Mouse (Mus musculus) macrophage (primary cell): Measurements from ENCODE around the gene Kansl1l. TPM values are rescaled to one million over a fixed set of nuclear protein-coding genes. Genes with fewer than 3 reads are reported as not detected.
A peak's percentile ranks its signal among the peaks of the same experiment; 100 is the strongest.

Experiments used
- H3K27ac ChIP-seq: fragments of 350-480 bp; formaldehyde crosslinking; 2 replicates; pipeline ENCODE4 v1.9.0; 2021
- H3K36me3 ChIP-seq: fragments of 350-480 bp; formaldehyde crosslinking; 2 replicates; pipeline ENCODE4 v1.9.0; 2021; ENCODE audit errors: inconsistent target
- H3K4me3 ChIP-seq: fragments of 350-480 bp; formaldehyde crosslinking; 2 replicates; pipeline ENCODE4 v1.9.0; 2021; ENCODE audit errors: inconsistent target
- H3K79me2 ChIP-seq: fragments of 350-480 bp; formaldehyde crosslinking; 2 replicates; pipeline ENCODE4 v1.9.0; 2021; ENCODE audit errors: inconsistent target
- WGBS: methylation state at CpG from one replicate; pipeline ENCODE4 v1.1.7; 2026; ENCODE audit warnings: inconsistent platforms; ENCODE audit not compliant: missing documents; 5-methylcytosine and 5-hydroxymethylcytosine counted together
- polyA plus RNA-seq: library from polyadenylated mRNA; stranded (reverse); fragments of 250-400 nt; gene quantifications from 3 replicates; pipeline ENCODE4 v1.2.4, GENCODE M21; 2018; ENCODE audit warnings: inconsistent platforms
- total RNA-seq, 78 experiments: library from RNA; depleted of rRNA; stranded (reverse); fragments of 250-400 nt; gene quantifications; 1 replicate in 9 of 78; 2 replicates in 24 of 78; 3 replicates in 43 of 78; 4 replicates in 2 of 78; pipeline ENCODE4 v1.2.4; 2018; ENCODE audit warnings: inconsistent platforms in 56 of 78

The Kansl1l gene
- 100 to 1,000 TPM in 2 of 26 experiments, 10 to 100 TPM in 24; 29.7 to 121 (median 65.0) TPM for total RNA-seq (2018; cell fraction: chromatin; rRNA removed)
- total RNA-seq (2018; cell fraction: cytosol; rRNA removed), result 10 to 100 TPM in 12 of 26 experiments, 1 to 10 TPM in 14; 7.8 to 15.5 (median 9.7) TPM
- total RNA-seq (2018; cell fraction: nucleus; rRNA removed), result 10 to 100 TPM; 23.8 to 92.7 (median 44.0) TPM
- polyA plus RNA-seq, result 5.3 to 8.0 TPM (median 7.3 TPM) in 3 replicates

GRCm38 (mm10) chr1:66817453-66817839 is at the start of gene Kansl1l:
TSS of gene Kansl1l (minus strand) at chr1:66817562.
- H3K79me2 ChIP-seq, result peaks cover 34% of the 10 kb centered on the region
- H3K4me3 ChIP-seq, result peak within 1 kb of the TSS; percentile 80
- WGBS, result 3% methylated on average over 46 of the region's 56 CpGs
- H3K36me3 ChIP-seq, result no peaks in the 10 kb centered on the region
- H3K27ac ChIP-seq, result peak within 1 kb of the TSS; percentile 93

GRCm38 (mm10) chr1:66865633-66866032 is 48.3 kb upstream of the Kansl1l start:
- no peaks in the 10 kb centered on the region for H3K36me3 ChIP-seq
- no peak overlapping the region for H3K4me3 ChIP-seq
- peaks cover 21% of the 10 kb centered on the region for H3K79me2 ChIP-seq
- whole genome bisulfite sequencing, result 60% methylated on average over 3 of the region's 4 CpGs
- no peak overlapping the region for H3K27ac ChIP-seq

- H3K27ac ChIP-seq, result peak overlapping the region; percentile 25; the same call in 1 of the 2 replicates
- H3K36me3 ChIP-seq, result peaks cover 4% of the 10 kb centered on the region; the same call in 1 of the 2 replicates
- H3K4me3 ChIP-seq, result peak overlapping the region; percentile 62
- H3K79me2 ChIP-seq, result peaks cover 38% of the 10 kb centered on the region
- 4% methylated on average over 9 of the region's 9 CpGs for WGBS
Observed at GRCm38 (mm10) chr1:66863741-66864495, 46.6 kb upstream of the Kansl1l start.

GRCm38 (mm10) chr1:66862712-66863511 is 45.5 kb upstream of the Kansl1l start, which contains the start of gene Acadl:
TSS of gene Acadl (minus strand) at chr1:66863277.
- H3K4me3 ChIP-seq, result peak within 1 kb of the TSS; percentile 77
- WGBS, result under 1% methylated on average over 79 of the region's 85 CpGs
- H3K36me3 ChIP-seq, result peaks cover 13% of the 10 kb centered on the region; the same call in 1 of the 2 replicates
- peak within 1 kb of the TSS; percentile 55 for H3K27ac ChIP-seq
- peaks cover 48% of the 10 kb centered on the region for H3K79me2 ChIP-seq

- Histone ChIP-seq H3K36me3 (peaks cover 22% of the 10 kb centered on the region), H3K79me2 (peaks cover 51% of the 10 kb centered on the region), H3K27ac (peak overlapping the region; percentile 55), H3K4me3 (peak overlapping the region; percentile 77)
- 21% methylated on average over 14 of the region's 14 CpGs for WGBS
Observed at GRCm38 (mm10) chr1:66861764-66862672, 44.7 kb upstream of the Kansl1l start.

GRCm38 (mm10) chr1:66847506-66847905 is 30.1 kb upstream of the Kansl1l start:
- H3K4me3 ChIP-seq, result no peak overlapping the region
- no peaks in the 10 kb centered on the region for H3K79me2 ChIP-seq
- no peak overlapping the region for H3K27ac ChIP-seq
- 89% methylated on average over 4 of the region's 4 CpGs for WGBS
- peaks cover 82% of the 10 kb centered on the region for H3K36me3 ChIP-seq

GRCm38 (mm10) chr1:66845690-66846318 is 28.4 kb upstream of the Kansl1l start:
- Histone ChIP-seq H3K27ac (no peak overlapping the region), H3K79me2 (no peaks in the 10 kb centered on the region), H3K4me3 (no peak overlapping the region), H3K36me3 (peaks cover 75% of the 10 kb centered on the region)
- 77% methylated on average over 5 of the region's 5 CpGs for WGBS

GRCm38 (mm10) chr1:66841938-66842337 is 24.6 kb upstream of the Kansl1l start:
- H3K79me2 ChIP-seq, result no peaks in the 10 kb centered on the region
- H3K4me3 ChIP-seq, result no peak overlapping the region
- 69% methylated on average over 9 of the region's 10 CpGs for WGBS
- peaks cover 48% of the 10 kb centered on the region for H3K36me3 ChIP-seq
- no peak overlapping the region for H3K27ac ChIP-seq

- 94% methylated on average over 6 of the region's 6 CpGs for WGBS
- Histone ChIP-seq H3K27ac (no peak overlapping the region), H3K36me3 (peaks cover 47% of the 10 kb centered on the region), H3K4me3 (no peak overlapping the region), H3K79me2 (no peaks in the 10 kb centered on the region)
Observed at GRCm38 (mm10) chr1:66841510-66841909, 24.1 kb upstream of the Kansl1l start.

GRCm38 (mm10) chr1:66839755-66840438 is 22.5 kb upstream of the Kansl1l start:
- no peaks in the 10 kb centered on the region for H3K79me2 ChIP-seq
- H3K27ac ChIP-seq, result no peak overlapping the region
- no peak overlapping the region for H3K4me3 ChIP-seq
- WGBS, result 95% methylated on average over 7 of the region's 7 CpGs
- H3K36me3 ChIP-seq, result peaks cover 38% of the 10 kb centered on the region

GRCm38 (mm10) chr1:66839135-66839534 is 21.8 kb upstream of the Kansl1l start:
- no peak overlapping the region for H3K4me3 ChIP-seq
- H3K27ac ChIP-seq, result no peak overlapping the region
- peaks cover 44% of the 10 kb centered on the region for H3K36me3 ChIP-seq
- no peaks in the 10 kb centered on the region for H3K79me2 ChIP-seq
- 75% methylated on average over 1 of the region's 1 CpGs for WGBS

- peaks cover 44% of the 10 kb centered on the region for H3K36me3 ChIP-seq
- no peak overlapping the region; the same call in 1 of the 2 replicates for H3K4me3 ChIP-seq
- no peaks in the 10 kb centered on the region for H3K79me2 ChIP-seq
- WGBS, result 66% methylated on average over 14 of the region's 16 CpGs
- H3K27ac ChIP-seq, result no peak overlapping the region
Observed at GRCm38 (mm10) chr1:66838184-66839042, 21.1 kb upstream of the Kansl1l start.
